Mouse (Mus musculus) mature B cell (primary cell): Measurements from ENCODE around the gene Nexn.

Experiments
- in situ Hi-C: fragments of 300-500 bp; cut with MboI; formaldehyde crosslinking; loops from 2 replicates; pipeline ENCODE4 v1.14.3; 2019

Nexn gene

DNA sequence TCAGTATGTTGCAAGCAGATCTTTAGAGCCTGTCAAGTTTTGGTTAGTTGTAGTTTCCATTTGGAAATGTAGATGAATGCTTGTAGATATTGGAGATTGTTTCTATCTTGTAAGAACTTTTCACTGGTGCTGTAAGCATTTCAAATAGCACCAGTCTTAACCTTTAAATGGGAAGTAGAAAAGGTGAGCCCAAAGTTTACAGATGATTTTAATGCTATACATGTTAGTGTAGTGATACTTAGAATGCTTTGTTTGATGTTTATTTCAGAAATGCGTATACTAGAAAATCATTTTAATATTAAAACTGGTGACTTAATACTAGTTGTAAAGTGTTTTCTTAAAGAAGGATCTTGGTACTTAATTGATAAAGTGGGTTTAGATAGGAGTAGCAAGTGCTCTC lies 30.3 kb downstream of the Nexn start:
- in situ Hi-C loops: no loop called here

DNA sequence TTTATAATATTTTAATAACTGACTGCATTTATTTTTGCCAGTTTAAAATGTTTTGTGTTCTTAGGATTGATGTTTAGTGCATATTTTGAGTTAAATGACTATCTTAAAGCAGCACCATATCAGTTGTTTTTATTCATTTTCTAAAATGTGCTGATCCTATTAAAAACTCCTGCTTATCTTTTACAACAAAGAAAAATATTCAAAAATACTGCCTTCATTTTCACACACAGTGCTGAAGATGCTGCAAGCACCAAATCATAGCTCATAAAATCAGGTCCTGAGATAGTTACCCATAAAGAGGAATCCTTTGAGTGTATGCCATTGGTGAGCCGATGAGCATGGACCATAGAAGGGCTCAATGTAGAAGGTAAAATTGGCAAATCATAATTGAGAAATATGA lies 30.9 kb downstream of the Nexn start:
- in situ Hi-C loops: no loop called here

DNA sequence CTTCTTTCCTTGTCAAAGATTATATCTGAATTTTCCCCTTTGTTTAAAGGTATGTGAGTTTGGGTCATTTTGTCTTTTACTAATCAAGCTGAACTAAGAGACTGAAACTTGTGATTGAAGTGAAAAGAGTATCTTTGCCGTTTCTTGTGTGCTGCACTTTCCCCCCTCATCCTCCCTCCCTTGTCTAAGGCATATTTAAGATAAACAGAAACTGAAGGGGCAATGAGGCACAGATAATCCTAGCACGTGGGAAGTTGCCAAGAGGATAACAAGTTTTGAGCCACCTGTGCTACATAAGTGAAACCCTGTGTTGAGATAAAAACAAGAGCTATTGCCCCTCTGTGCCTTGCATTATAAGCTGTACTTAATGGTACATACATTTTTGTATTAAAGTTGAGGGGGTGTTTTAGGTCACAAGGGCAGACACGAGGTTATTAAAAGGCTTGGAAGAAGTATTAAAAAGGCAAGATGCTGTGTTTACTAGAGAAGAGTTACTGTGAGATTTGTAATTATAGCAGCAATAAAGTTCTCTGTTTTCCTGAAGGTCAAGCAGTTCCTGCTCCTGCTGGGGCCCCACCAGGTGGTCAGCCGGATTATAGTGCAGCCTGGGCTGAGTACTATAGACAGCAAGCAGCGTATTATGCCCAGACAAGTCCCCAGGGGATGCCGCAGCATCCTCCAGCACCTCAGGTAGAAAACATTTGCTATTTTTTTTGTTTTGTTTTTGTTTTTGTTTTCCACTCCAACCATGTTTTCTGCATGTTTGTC lies 34.6 kb downstream of the Nexn start:
- in situ Hi-C loops: no loop called here

- in situ Hi-C loops: no loop called here
Observed at GRCm38 (mm10) chr3:152229271-152229670, 36.9 kb downstream of the Nexn start.

DNA sequence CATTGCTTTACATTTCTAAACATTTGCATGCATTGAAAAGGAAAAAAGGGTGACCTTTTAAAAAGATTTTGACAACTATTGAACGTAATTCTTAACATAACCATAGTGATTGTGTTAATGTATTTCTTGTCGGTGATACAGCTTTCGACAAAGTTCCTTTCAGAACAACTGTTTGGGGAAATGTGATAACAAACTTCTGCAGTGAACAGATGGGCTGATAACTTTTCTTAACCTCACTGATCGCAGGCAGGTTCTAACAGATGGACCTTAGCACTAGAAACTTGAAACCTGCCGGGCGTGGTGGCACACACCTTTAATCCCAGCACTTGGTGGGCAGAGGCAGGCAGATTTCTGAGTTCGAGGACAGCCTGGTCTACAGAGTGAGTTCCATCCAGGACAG lies 37.3 kb downstream of the Nexn start:
- in situ Hi-C loops: no loop called here

GRCm38 (mm10) chr3:152225906-152226305 lies 40.2 kb downstream of the Nexn start:
- in situ Hi-C loops: no loop called here

- in situ Hi-C loops: no loop called here
Observed at GRCm38 (mm10) chr3:152224918-152225317, 41.2 kb downstream of the Nexn start.

DNA sequence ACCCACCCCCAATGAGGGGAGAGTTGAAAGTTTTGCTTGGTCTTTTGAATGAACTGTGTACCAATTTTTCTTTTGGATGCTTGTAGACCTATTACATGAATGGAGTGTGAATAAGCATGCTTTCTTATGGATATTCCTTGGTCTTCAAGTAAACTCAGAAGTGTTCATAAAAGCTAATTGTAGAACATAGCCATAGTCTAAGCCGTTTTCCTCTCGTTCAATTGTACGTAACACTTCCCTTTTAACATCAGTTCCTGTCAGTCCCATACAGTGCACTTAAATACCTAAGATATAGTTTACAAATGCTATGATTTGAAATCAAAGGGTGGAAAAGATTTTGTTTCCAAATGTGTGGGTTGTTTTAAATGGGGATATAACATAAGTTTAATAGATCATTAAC lies 52.7 kb downstream of the Nexn start:
- in situ Hi-C loops: no loop called here

- in situ Hi-C loops: no loop called here
Observed at GRCm38 (mm10) chr3:152211731-152212279, 54.3 kb downstream of the Nexn start.

- in situ Hi-C loops: no loop called here
Observed at GRCm38 (mm10) chr3:152210728-152211391, 55.3 kb downstream of the Nexn start.

GRCm38 (mm10) chr3:152209967-152210634 lies 56.0 kb downstream of the Nexn start, which contains the start of the genes Dnajb4 and Fubp1:
Dnajb4 (minus strand) TSS chr3:152210302.
Fubp1 (plus strand) TSS chr3:152210422.
- in situ Hi-C loops: no loop called here

DNA sequence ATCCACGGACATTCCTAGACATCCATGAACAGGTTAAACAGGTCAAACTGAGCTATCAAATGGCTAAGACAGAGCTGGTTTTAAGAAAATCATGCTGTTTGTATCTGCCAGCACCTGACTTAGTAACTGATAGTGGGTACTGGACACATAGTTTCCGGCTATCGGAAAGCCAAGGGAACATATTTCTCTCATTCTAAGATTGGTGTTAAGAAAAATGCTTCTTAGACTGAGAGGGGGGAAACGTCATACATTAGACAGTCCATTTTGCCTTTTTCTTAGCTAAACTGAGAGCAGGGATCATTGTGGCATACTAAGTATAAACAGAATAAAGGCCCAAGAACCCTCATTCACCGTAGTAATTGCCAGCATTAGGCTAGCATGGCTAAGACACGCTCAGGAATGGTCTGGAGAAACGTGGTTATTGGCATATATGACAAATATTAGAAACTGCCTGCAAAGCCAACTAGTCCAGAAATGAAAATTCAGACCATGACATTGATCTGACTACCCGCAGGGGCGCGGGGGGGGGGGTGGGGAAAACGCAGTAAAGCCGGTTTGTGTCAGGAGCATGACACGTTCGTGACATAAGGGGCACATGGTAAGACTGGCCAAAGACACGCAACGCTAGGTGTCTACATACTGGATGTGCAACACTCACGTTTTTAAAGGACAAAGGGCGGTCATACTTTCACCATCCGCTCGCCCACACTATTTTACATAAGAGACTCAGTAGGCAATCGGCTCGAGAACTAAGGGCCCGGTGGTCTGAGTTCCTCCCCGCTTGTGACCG lies 56.8 kb downstream of the Nexn start:
- in situ Hi-C loops: no loop called here

- in situ Hi-C loops: no loop called here
Observed at GRCm38 (mm10) chr3:152208096-152208885, 57.9 kb downstream of the Nexn start.

GRCm38 (mm10) chr3:152207156-152207555 lies 59.0 kb downstream of the Nexn start:
- in situ Hi-C loops: no loop called here

DNA sequence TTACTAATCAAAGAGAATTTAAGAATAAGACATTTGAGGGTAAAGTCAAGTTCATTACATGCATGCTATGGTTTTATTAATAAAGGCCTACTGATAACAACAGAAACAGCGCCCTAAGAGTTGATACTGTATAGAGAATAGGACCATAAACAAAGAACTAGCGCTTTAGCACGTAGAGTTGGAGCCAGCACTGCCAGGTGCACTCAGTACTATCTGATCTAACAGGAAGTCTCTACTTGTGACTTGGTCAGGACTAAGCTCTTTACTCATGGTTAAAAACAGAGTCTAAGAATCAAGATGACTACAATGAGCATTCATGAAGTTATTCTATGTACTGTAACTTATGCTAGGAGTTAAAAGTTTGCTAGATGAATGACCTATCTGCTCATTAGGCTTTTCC lies 61.6 kb downstream of the Nexn start:
- in situ Hi-C loops: no loop called here

DNA sequence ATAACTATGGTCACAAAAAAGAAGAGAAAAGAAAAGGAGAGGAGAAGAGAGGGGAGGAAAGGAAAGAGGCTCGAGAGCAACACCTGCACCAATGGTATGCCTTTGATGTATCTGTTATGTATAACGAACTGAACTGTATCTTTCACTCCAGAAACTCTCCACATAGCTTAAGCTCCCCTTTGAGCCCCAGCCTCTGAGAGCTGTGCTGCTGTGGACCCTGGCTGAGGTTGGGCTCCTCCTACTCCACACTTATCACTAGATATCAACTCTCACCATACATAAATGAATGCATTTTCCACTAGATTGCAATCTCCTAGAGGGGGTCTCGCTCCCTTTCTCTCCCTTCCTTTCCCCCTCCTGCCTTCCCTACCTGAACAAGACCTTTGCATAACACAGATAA lies 62.2 kb downstream of the Nexn start:
- in situ Hi-C loops: no loop called here

- in situ Hi-C loops: no loop called here
Observed at GRCm38 (mm10) chr3:152203411-152203810, 62.7 kb downstream of the Nexn start.

DNA sequence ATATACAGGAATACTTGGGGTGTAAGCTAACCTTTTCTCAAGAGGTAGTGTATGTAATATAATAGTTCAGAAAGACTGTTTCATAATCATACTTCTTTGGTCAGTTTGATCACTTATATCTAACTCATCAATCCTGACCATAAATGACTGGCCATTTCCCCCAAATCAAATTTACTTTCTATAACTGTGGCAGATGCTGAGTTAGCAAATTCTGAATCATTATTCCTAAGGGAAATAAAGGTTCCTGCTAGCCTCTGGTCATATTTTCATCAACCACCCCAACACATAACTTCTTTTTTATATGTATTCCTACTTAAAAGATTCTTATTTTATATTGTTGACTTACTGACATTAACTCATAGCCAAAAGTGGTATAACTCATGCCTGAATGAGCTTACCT lies 63.2 kb downstream of the Nexn start:
- in situ Hi-C loops: no loop called here

DNA sequence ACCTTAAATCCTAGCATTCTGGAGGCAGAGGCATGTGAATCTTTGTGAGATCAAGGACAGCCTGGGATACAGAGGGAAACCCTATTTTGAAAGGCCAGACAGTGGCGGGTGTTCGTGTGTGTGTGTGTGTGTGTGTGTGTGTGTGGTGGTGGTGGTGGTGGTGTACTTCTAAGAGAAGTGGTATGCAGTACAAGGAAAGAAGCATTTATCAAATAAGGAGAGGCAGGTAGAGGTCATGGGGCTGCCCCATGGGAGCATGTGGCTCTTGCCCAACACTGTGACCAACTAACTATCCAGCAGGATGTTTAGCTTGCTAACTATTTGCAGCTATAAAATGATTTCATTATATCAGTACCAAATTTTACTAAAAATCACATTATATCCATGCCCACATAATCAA lies 64.5 kb downstream of the Nexn start:
- in situ Hi-C loops: no loop called here

GRCm38 (mm10) chr3:152201181-152201580 lies 65.0 kb downstream of the Nexn start:
- in situ Hi-C loops: no loop called here

DNA sequence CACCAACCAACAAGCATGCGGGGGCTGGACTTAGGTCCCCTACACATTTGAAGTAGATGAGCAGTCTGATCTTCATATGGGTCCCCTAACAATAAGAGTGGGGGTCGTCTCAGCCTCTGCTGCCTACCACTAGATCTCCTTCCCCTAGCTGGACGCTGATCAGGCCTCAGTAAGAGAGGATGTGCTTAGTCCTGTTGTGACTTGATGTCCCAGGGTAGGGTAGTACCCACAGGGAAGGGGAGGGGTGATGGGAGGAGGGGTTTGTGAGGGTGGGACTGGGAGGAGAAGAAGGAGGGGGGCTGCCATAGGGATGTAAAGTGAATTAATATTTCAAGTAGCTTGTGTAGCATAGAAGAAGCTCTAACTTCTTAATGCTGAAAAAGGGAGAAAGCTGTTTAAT lies 67.0 kb downstream of the Nexn start:
- in situ Hi-C loops: no loop called here
